Mouse (Mus musculus) liver, embryonic 12.5 days (tissue): ENCODE data around the gene Ccdc38. TPM values are rescaled to one million over a fixed set of nuclear protein-coding genes. Genes with fewer than 3 reads are reported as not detected.

Source experiments
- ATAC-seq: fragments of 200-750 bp; cut with Nextera tagmentation; 2 replicates; pipeline ENCODE4 v1.8.0; 2017; ENCODE audit warnings: moderate number of reproducible peaks, mild to moderate bottlenecking, moderate library complexity
- H3K27ac ChIP-seq: fragments of 300-500 bp; sonication (generic); 2 replicates; pipeline ENCODE4 v1.5.1; 2016; ENCODE audit warnings: mild to moderate bottlenecking
- H3K27me3 ChIP-seq: fragments of 300-500 bp; sonication (generic); replicated peaks from 2 replicates; pipeline ENCODE4 v1.6.1; 2016; ENCODE audit warnings: mild to moderate bottlenecking, moderate library complexity
- H3K36me3 ChIP-seq: fragments of 300-500 bp; sonication (generic); 2 replicates; pipeline ENCODE4 v1.6.1; 2016; ENCODE audit warnings: mild to moderate bottlenecking, moderate library complexity
- H3K4me1 ChIP-seq: fragments of 300-500 bp; sonication (generic); 2 replicates; pipeline ENCODE4 v1.6.1; 2016
- H3K4me2 ChIP-seq: fragments of 300-500 bp; sonication (generic); 2 replicates; pipeline ENCODE4 v1.6.1; 2016; ENCODE audit warnings: mild to moderate bottlenecking, moderate library complexity
- H3K4me3 ChIP-seq: fragments of 300-500 bp; sonication (generic); 2 replicates; pipeline ENCODE4 v1.5.1; 2016; ENCODE audit warnings: mild to moderate bottlenecking, moderate library complexity
- H3K9ac ChIP-seq: fragments of 300-500 bp; sonication (generic); 2 replicates; pipeline ENCODE4 v1.6.1; 2016; ENCODE audit warnings: mild to moderate bottlenecking, moderate library complexity
- H3K9me3 ChIP-seq: fragments of 300-500 bp; sonication (generic); replicated peaks from 2 replicates; pipeline ENCODE4 v1.6.1; 2016; ENCODE audit warnings: mild to moderate bottlenecking, moderate library complexity
- WGBS: fragments of 180-500 bp; shearing (Covaris S2); methylation state at CpG from one replicate; pipeline ENCODE4 v1.1.7; 2016; ENCODE audit not compliant: insufficient replicate concordance; 5-methylcytosine and 5-hydroxymethylcytosine counted together
- polyA plus RNA-seq: library from polyadenylated mRNA; unstranded; fragments of >200 nt; fragmentation: Nextera tagmentation; extraction: Ambion mirVana; gene quantifications from 2 replicates; pipeline ENCODE4 v1.2.1, GENCODE M21; 2016

Ccdc38 gene
- polyA plus RNA-seq, 1 experiment from 2014 or later: 0.29 TPM

DNA sequence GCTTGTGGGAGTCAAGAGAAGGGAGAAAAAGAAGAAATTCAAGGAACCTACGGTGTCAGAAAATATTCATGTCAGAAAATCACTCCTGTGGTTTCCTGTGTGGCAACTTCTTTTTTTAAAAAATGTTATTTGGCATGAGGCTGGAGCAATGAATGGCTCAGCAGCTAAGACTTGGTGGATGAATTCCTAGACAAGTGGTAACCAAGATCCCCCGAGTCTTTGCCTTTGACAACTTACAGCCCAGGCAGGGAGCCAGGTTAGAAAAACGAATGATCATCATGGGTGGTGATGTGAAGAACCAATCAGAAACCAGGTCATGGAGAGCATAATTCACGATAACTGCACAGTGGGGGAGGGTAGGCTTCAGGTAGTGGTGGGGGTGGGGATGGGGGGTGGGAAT lies 19.4 kb upstream of the Ccdc38 start:
- ATAC-seq: no peak
- WGBS: 46% methylated on average over 4 of the region's 4 CpGs
- H3K9me3 ChIP-seq: no peaks in the 10 kb centered on the region
- H3K27ac ChIP-seq: no peak overlapping the region
- H3K36me3 ChIP-seq: no peaks in the 10 kb centered on the region
- no peak overlapping the region for H3K4me2 ChIP-seq
- no peak overlapping the region for H3K4me3 ChIP-seq
- no peaks in the 10 kb centered on the region for H3K4me1 ChIP-seq
- H3K27me3 ChIP-seq: no peaks in the 10 kb centered on the region; the same call in 1 of the 2 replicates
- no peak overlapping the region for H3K9ac ChIP-seq

DNA sequence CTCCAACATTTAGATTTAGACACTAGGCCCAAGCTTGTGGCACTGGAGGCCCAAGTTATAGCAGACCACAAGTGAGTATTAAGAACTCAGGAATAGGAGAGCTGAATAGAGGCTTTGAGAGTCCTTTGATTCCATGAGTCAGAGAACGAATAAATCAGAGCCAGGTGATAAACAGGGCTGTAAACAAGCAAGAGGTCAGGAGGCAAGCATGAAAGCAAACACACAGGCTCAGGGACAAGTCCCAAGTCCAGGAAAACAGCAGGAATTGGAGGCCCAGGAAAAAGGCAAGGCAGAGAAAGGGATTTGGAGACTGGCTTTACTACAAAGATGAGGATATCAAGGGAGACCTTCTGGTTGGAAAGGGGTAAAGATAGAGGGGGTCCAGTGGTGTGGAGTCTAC lies 15.1 kb upstream of the Ccdc38 start:
- Histone ChIP-seq H3K9me3 (no peaks in the 10 kb centered on the region), H3K4me3 (no peak overlapping the region), H3K36me3 (peaks cover 4% of the 10 kb centered on the region; the same call in 1 of the 2 replicates), H3K4me2 (no peak overlapping the region), H3K4me1 (no peaks in the 10 kb centered on the region), H3K27me3 (no peaks in the 10 kb centered on the region; the same call in 1 of the 2 replicates), H3K9ac (no peak overlapping the region), H3K27ac (no peak overlapping the region)
- 47% methylated on average over 1 of the region's 1 CpGs for WGBS
- ATAC-seq: no peak

DNA sequence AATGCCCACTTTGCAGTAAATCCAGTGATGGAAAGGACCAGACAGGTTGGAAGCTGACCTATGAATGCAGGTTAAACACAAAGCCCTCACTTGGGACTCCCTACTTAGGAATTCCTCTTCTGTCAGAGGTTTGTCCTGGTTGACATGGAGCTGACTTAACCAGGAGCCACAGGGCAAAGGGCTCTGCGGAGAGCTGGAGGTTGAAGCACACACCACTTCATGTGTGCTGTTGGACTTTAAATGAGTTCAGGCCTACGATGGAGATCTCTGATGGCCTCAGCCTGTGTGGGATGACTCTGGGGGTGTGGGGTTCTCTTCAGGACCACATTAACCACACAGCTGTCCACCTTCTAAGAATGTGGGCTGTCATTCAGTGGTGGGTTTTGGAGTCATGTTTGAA lies 2.1 kb upstream of the Ccdc38 start:
- Histone ChIP-seq H3K9me3 (no peaks in the 10 kb centered on the region), H3K4me2 (no peak overlapping the region), H3K27me3 (peaks cover 50% of the 10 kb centered on the region), H3K9ac (no peak overlapping the region), H3K4me1 (peaks cover 25% of the 10 kb centered on the region), H3K27ac (no peak overlapping the region), H3K4me3 (no peak overlapping the region), H3K36me3 (no peaks in the 10 kb centered on the region)
- 63% methylated on average over 2 of the region's 2 CpGs for WGBS
- no peak for ATAC-seq

DNA sequence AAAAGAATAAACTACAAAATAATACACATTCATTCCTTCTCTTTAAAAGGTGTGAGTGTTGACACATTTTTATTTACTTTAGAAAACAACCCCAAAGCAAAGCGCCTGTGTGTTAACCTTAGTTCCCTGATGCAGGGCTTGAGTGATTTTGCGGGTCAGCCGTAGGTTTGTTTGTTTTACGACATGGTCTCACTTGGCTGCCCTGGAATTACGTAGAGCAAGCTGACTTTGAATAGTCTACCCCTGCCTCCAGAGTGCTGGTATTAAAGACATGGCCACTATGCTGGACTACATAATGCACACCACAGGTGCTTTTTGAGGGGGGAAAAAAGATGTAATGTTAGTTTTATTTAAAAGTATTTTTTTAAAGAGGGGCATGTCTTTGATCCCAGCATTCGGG lies 1.6 kb upstream of the Ccdc38 start:
- Histone ChIP-seq H3K4me2 (no peak overlapping the region), H3K4me3 (no peak overlapping the region), H3K9ac (no peak overlapping the region), H3K4me1 (peaks cover 25% of the 10 kb centered on the region), H3K27ac (no peak overlapping the region), H3K9me3 (no peaks in the 10 kb centered on the region), H3K36me3 (no peaks in the 10 kb centered on the region), H3K27me3 (peaks cover 50% of the 10 kb centered on the region)
- ATAC-seq: no peak
- 67% methylated on average over 6 of the region's 6 CpGs for WGBS

DNA sequence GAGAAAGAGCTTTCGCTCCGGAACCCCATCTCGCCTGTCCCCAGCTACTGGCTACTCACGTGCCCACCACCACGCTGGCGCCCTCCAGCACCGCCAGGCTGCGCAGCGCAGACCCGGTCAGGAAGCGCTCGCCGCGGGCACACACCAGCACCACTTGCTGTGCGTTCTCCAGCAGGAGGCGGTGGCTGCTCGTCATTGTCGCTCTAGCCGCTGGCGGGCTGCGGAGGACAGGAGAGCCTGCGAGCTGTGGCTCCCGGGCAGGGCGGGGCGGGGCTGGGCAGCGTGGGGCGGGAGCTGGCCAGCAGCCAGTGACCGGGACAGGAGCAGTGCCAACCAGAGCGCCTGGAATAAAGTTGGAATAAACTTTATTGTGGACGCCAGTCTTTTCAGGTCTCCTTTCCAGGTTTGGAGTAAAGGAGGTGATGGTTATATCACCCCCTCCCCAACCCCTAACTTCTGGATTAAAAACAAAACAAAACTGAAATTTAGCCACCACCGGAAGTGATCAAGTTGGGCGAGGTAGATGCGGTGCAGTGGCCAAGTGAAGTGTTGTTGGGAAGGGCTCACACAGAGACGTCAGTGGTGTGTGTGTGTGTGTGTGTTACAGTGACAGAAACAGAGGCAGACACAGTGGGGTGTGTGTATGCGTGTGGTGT lies 529 bp upstream of the Ccdc38 start, which contains the start of gene Amdhd1:
TSS of gene Amdhd1 (minus strand) at position 259 of the 656 bp plus-strand sequence.
- H3K27ac ChIP-seq: 0 out of 2 replicates have a peak within 1 kb of the TSS, but pooled peaks have one; percentile 16
- no peaks in the 10 kb centered on the region for H3K9me3 ChIP-seq

DNA sequence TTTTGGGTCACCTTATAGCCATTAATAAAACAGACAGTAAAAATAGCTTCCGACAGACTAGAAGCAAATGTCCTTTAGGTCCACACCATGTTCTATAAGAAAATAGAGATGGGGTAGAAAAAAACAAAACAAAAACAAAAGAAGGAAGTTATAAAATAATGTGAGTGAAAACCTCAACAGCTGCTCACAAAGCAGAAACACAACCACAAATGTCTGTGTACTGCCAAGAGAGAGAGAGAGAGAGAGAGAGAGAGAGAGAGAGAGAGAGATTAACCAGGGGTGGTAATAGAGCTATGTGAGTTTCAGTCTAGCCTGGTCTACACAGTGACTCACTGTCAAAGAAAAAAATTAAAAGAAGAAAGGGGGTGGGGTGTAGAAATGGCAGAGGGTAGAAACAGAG lies 1.2 kb downstream of the Ccdc38 start:
- Histone ChIP-seq H3K4me1 (peaks cover 19% of the 10 kb centered on the region), H3K9ac (no peak overlapping the region), H3K27ac (no peak overlapping the region), H3K4me2 (no peak overlapping the region), H3K36me3 (no peaks in the 10 kb centered on the region), H3K9me3 (no peaks in the 10 kb centered on the region), H3K4me3 (no peak overlapping the region), H3K27me3 (peaks cover 26% of the 10 kb centered on the region)
- no peak for ATAC-seq
- 67% methylated on average over 1 of the region's 1 CpGs for WGBS

More for the DNA sequence above, 529 bp upstream of the Ccdc38 start, which contains the start of gene Amdhd1:
- no peaks in the 10 kb centered on the region for H3K36me3 ChIP-seq
- H3K4me2 ChIP-seq: peak within 1 kb of the TSS; percentile 73
- peak within 1 kb of the TSS; percentile 50 for H3K4me3 ChIP-seq
- H3K4me1 ChIP-seq: peaks cover 25% of the 10 kb centered on the region
- peak; percentile 81 for ATAC-seq
- peaks cover 40% of the 10 kb centered on the region for H3K27me3 ChIP-seq
- peak within 1 kb of the TSS; percentile 49 for H3K9ac ChIP-seq
- 3% methylated on average over 35 of the region's 35 CpGs for WGBS

DNA sequence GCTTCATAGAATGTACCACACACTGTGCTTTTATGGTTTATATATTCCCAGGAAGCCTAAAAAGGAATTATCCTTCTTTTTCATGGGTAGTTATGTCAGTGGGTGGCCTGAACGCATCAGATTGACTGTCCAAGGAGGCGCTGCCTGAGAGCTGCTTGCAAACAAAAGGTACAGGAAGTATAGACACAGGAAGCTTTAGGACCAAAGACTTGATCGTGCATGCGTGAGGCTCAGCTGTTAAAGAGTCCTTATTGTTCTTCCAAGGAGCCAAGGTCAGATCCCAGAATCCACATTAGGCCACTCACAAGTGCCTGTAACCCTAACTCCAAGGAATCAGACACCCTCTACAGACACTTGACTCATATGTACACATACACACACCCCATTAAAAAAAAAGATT lies 1.9 kb downstream of the Ccdc38 start:
- Histone ChIP-seq H3K4me3 (no peak overlapping the region), H3K4me1 (peaks cover 19% of the 10 kb centered on the region), H3K27me3 (peaks cover 24% of the 10 kb centered on the region), H3K9ac (no peak overlapping the region), H3K36me3 (no peaks in the 10 kb centered on the region), H3K27ac (no peak overlapping the region), H3K4me2 (no peak overlapping the region), H3K9me3 (no peaks in the 10 kb centered on the region)
- ATAC-seq: no peak
- WGBS: 58% methylated on average over 4 of the region's 4 CpGs

DNA sequence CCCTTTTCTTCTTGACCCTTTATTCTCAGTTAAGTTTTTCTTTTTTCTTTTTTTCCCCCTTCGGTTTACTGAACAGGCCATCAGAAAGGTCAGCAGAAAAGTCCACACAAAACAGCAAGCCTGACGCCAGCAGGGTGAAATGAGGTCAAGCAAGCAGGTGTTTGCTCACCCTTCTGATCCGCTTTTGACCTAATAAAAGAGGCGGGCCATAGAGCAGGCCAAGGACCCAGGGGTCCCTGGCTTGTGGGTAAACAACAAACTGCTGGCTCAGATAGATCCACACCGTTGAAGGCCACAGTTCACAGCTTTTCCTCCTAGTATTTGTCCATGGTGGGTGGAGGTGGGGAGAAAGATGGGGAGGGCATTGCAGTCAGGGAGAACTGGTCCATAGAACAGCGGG lies 2.7 kb downstream of the Ccdc38 start:
- ATAC-seq: no peak
- WGBS: 63% methylated on average over 6 of the region's 6 CpGs

DNA sequence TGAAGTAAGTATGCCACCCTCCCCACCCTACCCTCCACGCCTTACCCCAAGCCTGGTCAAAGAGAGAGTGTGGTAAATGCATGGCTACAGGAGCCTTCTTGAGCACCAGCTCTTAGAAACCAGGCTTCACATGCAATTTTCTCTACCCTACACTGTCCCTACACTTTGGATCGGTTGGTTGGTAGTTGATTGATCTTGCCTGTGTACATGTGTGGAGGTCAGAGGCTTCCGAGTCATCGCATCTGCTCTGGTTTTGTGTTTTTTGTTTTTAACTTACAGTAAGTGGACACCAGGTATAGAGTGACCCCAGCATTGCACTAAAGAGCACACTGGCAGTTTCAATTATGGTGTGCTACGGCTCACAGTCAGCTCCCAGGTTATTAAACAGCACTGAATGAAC lies 3.7 kb downstream of the Ccdc38 start:
- H3K27me3 ChIP-seq: peaks cover 10% of the 10 kb centered on the region; the same call in 1 of the 2 replicates
- no peak overlapping the region for H3K4me2 ChIP-seq
- no peaks in the 10 kb centered on the region for H3K9me3 ChIP-seq
- WGBS: 62% methylated on average over 5 of the region's 5 CpGs
- peaks cover 19% of the 10 kb centered on the region for H3K4me1 ChIP-seq
- H3K36me3 ChIP-seq: no peaks in the 10 kb centered on the region
- H3K9ac ChIP-seq: no peak overlapping the region
- H3K4me3 ChIP-seq: no peak overlapping the region
- no peak overlapping the region for H3K27ac ChIP-seq
- no peak for ATAC-seq

More for the DNA sequence above, 2.7 kb downstream of the Ccdc38 start:
- Histone ChIP-seq H3K27ac (no peak overlapping the region), H3K4me1 (peaks cover 19% of the 10 kb centered on the region), H3K4me2 (no peak overlapping the region), H3K9ac (no peak overlapping the region), H3K27me3 (peaks cover 16% of the 10 kb centered on the region; the same call in 1 of the 2 replicates), H3K9me3 (no peaks in the 10 kb centered on the region), H3K4me3 (no peak overlapping the region), H3K36me3 (no peaks in the 10 kb centered on the region)

DNA sequence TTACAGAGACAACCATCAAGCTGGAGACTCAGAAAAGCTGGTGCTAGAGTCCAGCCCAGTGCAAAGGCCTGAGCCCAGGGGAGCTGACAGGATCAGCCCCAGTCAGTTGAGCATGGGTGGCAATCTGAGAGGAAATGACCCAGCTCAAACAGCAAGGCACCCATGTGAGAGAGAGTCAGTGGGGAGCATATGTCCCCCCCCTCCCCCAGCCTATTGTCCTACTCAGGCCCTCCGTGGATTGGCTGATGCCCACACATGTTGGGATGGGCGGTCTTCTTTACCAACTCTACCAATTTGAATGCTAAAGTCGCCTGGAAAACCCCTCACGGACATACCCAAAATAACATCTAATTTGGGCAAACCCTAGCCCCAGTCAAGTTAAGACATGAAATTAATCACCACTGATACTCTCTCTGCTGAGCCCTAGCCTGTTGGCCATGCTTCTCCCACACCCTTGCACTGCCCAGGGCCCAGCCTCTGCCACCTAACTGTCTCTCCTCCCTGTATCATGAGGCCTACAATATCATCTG lies 7.4 kb downstream of the Ccdc38 start:
- Histone ChIP-seq H3K4me1 (no peaks in the 10 kb centered on the region), H3K27me3 (no peaks in the 10 kb centered on the region), H3K27ac (no peak overlapping the region), H3K4me3 (no peak overlapping the region), H3K9me3 (no peaks in the 10 kb centered on the region), H3K4me2 (no peak overlapping the region), H3K9ac (no peak overlapping the region), H3K36me3 (no peaks in the 10 kb centered on the region)
- no peak for ATAC-seq
- 77% methylated on average over 4 of the region's 4 CpGs for WGBS

DNA sequence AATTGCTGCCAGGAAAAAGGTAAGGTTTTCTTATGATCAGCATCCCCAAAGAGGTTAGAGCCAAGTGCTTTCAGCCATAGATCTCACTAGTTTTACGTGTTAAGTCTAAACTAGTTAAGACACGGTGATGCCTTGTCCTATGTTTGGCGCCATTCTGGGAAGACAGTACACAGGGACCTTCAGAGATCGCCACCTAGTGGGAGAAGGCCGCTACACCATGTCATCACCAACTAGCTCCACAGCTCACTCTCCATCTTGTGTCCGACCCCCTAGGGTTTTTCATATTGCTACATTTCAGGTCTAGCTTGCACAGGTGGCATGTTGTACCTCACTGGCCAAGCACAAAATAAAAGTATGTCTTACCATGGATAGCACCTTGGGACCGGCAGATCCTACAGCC lies 8.6 kb downstream of the Ccdc38 start:
- ATAC-seq: no peak

DNA sequence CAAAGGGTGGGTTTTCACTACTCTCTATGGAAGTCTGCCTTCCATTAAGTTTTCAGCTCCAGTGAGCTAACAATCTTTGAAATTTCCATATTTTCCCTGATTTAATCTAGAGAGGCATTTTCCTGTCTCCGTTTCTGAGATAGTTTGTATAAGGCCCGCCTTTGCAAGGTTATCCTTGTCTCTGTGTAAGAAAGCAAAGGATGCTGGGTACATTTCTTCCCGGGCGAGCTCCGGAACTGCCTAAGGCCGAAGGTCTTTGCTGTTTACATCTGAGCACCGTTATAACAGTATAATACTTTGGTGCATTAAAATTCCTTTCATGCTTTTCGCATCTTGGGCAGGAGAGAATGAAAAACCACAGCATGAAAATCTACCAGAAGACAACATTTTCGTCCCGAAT lies 9.4 kb downstream of the Ccdc38 start:
- Histone ChIP-seq H3K9ac (no peak overlapping the region), H3K36me3 (no peaks in the 10 kb centered on the region), H3K4me3 (no peak overlapping the region), H3K27ac (no peak overlapping the region), H3K27me3 (no peaks in the 10 kb centered on the region), H3K4me1 (no peaks in the 10 kb centered on the region), H3K4me2 (no peak overlapping the region), H3K9me3 (no peaks in the 10 kb centered on the region)
- 72% methylated on average over 10 of the region's 10 CpGs for WGBS
- ATAC-seq: no peak

More for the DNA sequence above, 8.6 kb downstream of the Ccdc38 start:
- no peak overlapping the region for H3K9ac ChIP-seq
- H3K4me1 ChIP-seq: no peaks in the 10 kb centered on the region
- no peak overlapping the region for H3K4me2 ChIP-seq
- WGBS: 10% methylated on average over 7 of the region's 7 CpGs
- H3K4me3 ChIP-seq: no peak overlapping the region
- H3K36me3 ChIP-seq: no peaks in the 10 kb centered on the region
- no peak overlapping the region for H3K27ac ChIP-seq
- H3K9me3 ChIP-seq: no peaks in the 10 kb centered on the region
- H3K27me3 ChIP-seq: no peaks in the 10 kb centered on the region
